Mouse (Mus musculus) C2C12 (cell line): ENCODE results near the gene Galntl6.

Experiments
- CEBPB ChIP-seq: IDR thresholded peaks from one replicate; pipeline ENCODE4 v1.6.1; 2011; ENCODE audit warnings: low read depth, mild to moderate bottlenecking, control low read depth, moderate library complexity
- CTCF ChIP-seq: IDR thresholded peaks from one replicate; pipeline ENCODE4 v1.5.1; 2011; ENCODE audit not compliant: control insufficient read depth, insufficient read depth, insufficient read length
- FOSL1 ChIP-seq: IDR thresholded peaks from one replicate; pipeline ENCODE4 v1.8.0; 2011; ENCODE audit warnings: mild to moderate bottlenecking, low read length; ENCODE audit not compliant: poor library complexity, insufficient read depth, severe bottlenecking
- MAX ChIP-seq: IDR thresholded peaks from one replicate; pipeline ENCODE4 v1.6.1; 2011; ENCODE audit warnings: mild to moderate bottlenecking, control low read depth
- MYOD1 ChIP-seq: IDR thresholded peaks from one replicate; pipeline ENCODE4 v1.6.1; 2011; ENCODE audit warnings: low read depth; ENCODE audit not compliant: control insufficient read depth, insufficient read length
- MYOG ChIP-seq: IDR thresholded peaks from one replicate; pipeline ENCODE4 v1.6.1; 2011; ENCODE audit not compliant: control insufficient read depth, insufficient read length; ENCODE audit errors: extremely low read depth
- USF1 ChIP-seq: IDR thresholded peaks from one replicate; pipeline ENCODE4 v1.6.1; 2011; ENCODE audit warnings: low read depth, mild to moderate bottlenecking, control low read depth, moderate library complexity

DNA sequence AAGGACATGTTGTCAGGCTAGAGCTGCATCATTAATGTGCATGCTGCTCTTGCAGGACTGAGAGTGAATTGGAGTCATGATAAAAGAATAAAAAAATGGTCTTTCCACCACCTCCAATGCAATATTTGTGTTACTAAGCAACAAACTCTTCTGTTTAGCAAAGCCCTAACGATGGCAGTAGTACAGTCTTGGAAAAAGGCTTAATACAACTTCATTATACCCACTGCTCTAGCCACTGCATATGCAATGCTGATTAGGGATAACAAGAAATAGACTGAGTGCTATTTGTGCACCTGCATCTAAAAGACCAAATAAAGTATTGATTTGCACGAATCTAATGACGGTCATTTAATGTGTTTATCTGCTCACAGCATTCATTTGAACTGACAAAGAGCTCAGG, 880.2 kb downstream of the Galntl6 start:
- TF ChIP-seq CTCF (no peak), CEBPB (no peak), MYOD1 (no peak), USF1 (no peak), MYOG (no peak), MAX (no peak), FOSL1 (no peak)
